Mouse (Mus musculus): ENCODE measurements at regions not wholly inside any gene's neighbourhood (a gene's known extent, or its start where the extent isn't known, plus 50 kb on each side); places are given as distances from the start of the nearest gene placed in this dataset.

GRCm38 (mm10) chr16:24172653-24173052 is 184.0 kb upstream of the Bcl6 start:
- no peak for TF ChIP-seq EP300 (IDR thresholded peaks at IDR 0.05; ENCODE audit: insufficient read depth, low read depth, low read length)
- TF ChIP-seq POLR2A (IDR thresholded peaks at IDR 0.05; ENCODE audit: insufficient read depth, low read length): no peak
- no peak for TF ChIP-seq CTCF (IDR thresholded peaks at IDR 0.05; ENCODE audit: low read depth, low read length)

Data from ES-Bruce4 (cell line).